Mouse (Mus musculus) liver, adult 2 months (tissue): Measurements from ENCODE around the gene B4galt5.

ENCODE experiments used
- CTCF ChIP-seq: fragments of 200-500 bp; IDR thresholded peaks from 2 replicates; pipeline ENCODE4 v1.5.1; 2011; ENCODE audit warnings: low read depth, low read length, control low read depth
- POLR2A ChIP-seq: fragments of 200-500 bp; IDR thresholded peaks from 2 replicates; pipeline ENCODE4 v1.6.1; 2011; ENCODE audit warnings: low read length, control low read depth; ENCODE audit not compliant: insufficient read depth; ENCODE audit errors: extremely low read depth

DNA sequence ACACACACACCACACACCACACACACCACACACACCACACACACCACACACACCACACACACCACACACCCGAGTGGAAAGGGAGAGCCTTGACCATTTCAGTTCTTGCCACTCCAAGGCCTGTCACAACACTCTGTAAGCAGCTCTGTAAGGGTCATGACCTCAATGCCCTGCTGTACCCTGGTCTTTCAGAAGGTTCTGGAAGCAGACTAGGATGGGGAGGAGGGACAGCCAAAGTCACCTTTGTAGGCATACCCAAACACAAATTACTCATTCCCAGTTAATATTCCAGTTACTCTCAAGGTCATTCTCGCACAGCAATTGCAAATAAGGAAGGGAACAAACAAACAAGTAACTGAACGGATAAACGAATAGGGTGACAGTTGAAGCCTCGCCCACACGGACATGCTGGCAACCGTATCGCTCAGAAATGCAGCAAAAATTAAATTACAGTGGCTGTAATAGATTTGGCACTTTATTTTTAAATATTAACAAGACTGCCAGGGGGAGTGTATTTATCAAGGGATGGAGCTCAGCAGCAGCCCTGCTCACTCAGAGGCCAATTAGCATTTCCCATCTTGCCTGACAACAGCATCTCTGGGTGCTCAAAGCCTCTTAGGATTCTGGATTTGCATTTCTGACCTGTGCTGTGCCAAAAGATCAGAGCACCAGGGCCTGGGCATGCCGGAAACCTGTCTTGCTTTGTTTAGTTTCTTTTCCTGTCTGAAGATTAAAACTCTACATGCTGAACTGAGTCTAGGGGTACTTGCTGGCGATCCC lies 24.6 kb downstream of the B4galt5 start:
- TF ChIP-seq CTCF (no peak), POLR2A (no peak)
